Mouse (Mus musculus): Measurements from ENCODE around the gene Grwd1. TPM values are rescaled to one million over a fixed set of nuclear protein-coding genes. Genes with fewer than 3 reads are reported as not detected.
A peak's percentile ranks its signal among the peaks of the same experiment; 100 is the strongest.
"Not testable (repeated sequence)": the region's sequence is repeated elsewhere in the genome, so short reads cannot be mapped to it uniquely, and the experiment has no call there.

Gene Grwd1
- polyA plus RNA-seq (2015; fragmentation: Nextera tagmentation; extraction: Ambion mirVana), result 14.8 and 15.1 TPM in 2 replicates

- no peaks in the 10 kb centered on the region for H3K9me3 ChIP-seq (ENCODE audit: low read length)
- H3K4me1 ChIP-seq (ENCODE audit: insufficient read depth, low read depth, low read length), result no peaks in the 10 kb centered on the region; the same call in 1 of the 2 replicates
- H3K9ac ChIP-seq (replicated peaks; ENCODE audit: low read depth), result peak within 1 kb of the TSS; percentile 32
- H3K27me3 ChIP-seq (replicated peaks; ENCODE audit: insufficient read depth, low read length), result peaks cover 28% of the 10 kb centered on the region
- DNase-seq (ENCODE audit: low spot score), result peak; percentile 95
- no peak for TF ChIP-seq CTCF (IDR thresholded peaks at IDR 0.05)
- TF ChIP-seq EP300 (IDR thresholded peaks at IDR 0.05), result no peak
- WGBS, result under 1% methylated on average over 35 of the region's 35 CpGs
- peaks cover 8% of the 10 kb centered on the region; the same call in 1 of the 2 replicates for H3K36me3 ChIP-seq (ENCODE audit: insufficient read depth, low read length)
- H3K4me2 ChIP-seq (replicated peaks; ENCODE audit: low read depth, low read length), result peak within 1 kb of the TSS; percentile 90
- peak; percentile 89 for ATAC-seq
- H3K27ac ChIP-seq (ENCODE audit: low read length), result no peak within 1 kb of the TSS
- peak within 1 kb of the TSS; percentile 74 for H3K4me3 ChIP-seq (ENCODE audit: low read depth, low read length)
Observed at GRCm38 (mm10) chr7:45830427-45831127, at the start of gene Grwd1. Gene Grwd1, minus strand, starts transcription at chr7:45830944.

GRCm38 (mm10) chr7:45880531-45880930 is 49.8 kb upstream of the Grwd1 start:
- Histone ChIP-seq H3K4me3 (ENCODE audit: low read depth, low read length) (no peak overlapping the region), H3K36me3 (ENCODE audit: insufficient read depth, low read length) (peaks cover 68% of the 10 kb centered on the region), H3K4me1 (ENCODE audit: insufficient read depth, low read depth, low read length) (no peaks in the 10 kb centered on the region), H3K9me3 (ENCODE audit: low read length) (no peaks in the 10 kb centered on the region), H3K27me3 (replicated peaks; ENCODE audit: insufficient read depth, low read length) (no peaks in the 10 kb centered on the region), H3K9ac (replicated peaks; ENCODE audit: low read depth) (no peak overlapping the region), H3K27ac (ENCODE audit: low read length) (no peak overlapping the region), H3K4me2 (replicated peaks; ENCODE audit: low read depth, low read length) (no peak overlapping the region)
- TF ChIP-seq EP300 (IDR thresholded peaks at IDR 0.05) (no peak), CTCF (IDR thresholded peaks at IDR 0.05) (no peak)
- no peak for ATAC-seq
- WGBS, result 94% methylated on average over 4 of the region's 4 CpGs
- DNase-seq (ENCODE audit: low spot score), result no peak

- peaks cover 49% of the 10 kb centered on the region for H3K36me3 ChIP-seq (ENCODE audit: insufficient read depth, low read length)
- not testable (repeated sequence) for ATAC-seq
Observed at GRCm38 (mm10) chr7:45878278-45878677, 47.5 kb upstream of the Grwd1 start, which contains the start of gene Grin2d. Gene Grin2d, minus strand, starts transcription at chr7:45878378.

GRCm38 (mm10) chr7:45876895-45877294 is 46.2 kb upstream of the Grwd1 start:
- Histone ChIP-seq H3K36me3 (ENCODE audit: insufficient read depth, low read length) (peaks cover 41% of the 10 kb centered on the region), H3K9me3 (ENCODE audit: low read length) (no peaks in the 10 kb centered on the region)
- TF ChIP-seq EP300 (IDR thresholded peaks at IDR 0.05), result no peak

More at GRCm38 (mm10) chr7:45878278-45878677, 47.5 kb upstream of the Grwd1 start, which contains the start of gene Grin2d:
- not testable (repeated sequence) for H3K4me2 ChIP-seq (replicated peaks; ENCODE audit: low read depth, low read length); DNase-seq (ENCODE audit: low spot score); H3K4me3 ChIP-seq (ENCODE audit: low read depth, low read length); H3K27me3 ChIP-seq (replicated peaks; ENCODE audit: insufficient read depth, low read length); H3K27ac ChIP-seq (ENCODE audit: low read length); H3K9ac ChIP-seq (replicated peaks; ENCODE audit: low read depth); H3K9me3 ChIP-seq (ENCODE audit: low read length); H3K4me1 ChIP-seq (ENCODE audit: insufficient read depth, low read depth, low read length)
- 68% methylated on average over 1 of the region's 1 CpGs for WGBS

GRCm38 (mm10) chr7:45873061-45873947 is 42.6 kb upstream of the Grwd1 start:
- peak overlapping the region; percentile 97 for H3K9ac ChIP-seq (replicated peaks; ENCODE audit: low read depth)
- H3K27me3 ChIP-seq (replicated peaks; ENCODE audit: insufficient read depth, low read length), result peaks cover 24% of the 10 kb centered on the region; the same call in 1 of the 2 replicates
- H3K4me3 ChIP-seq (ENCODE audit: low read depth, low read length), result peak overlapping the region; percentile 91
- peaks cover 20% of the 10 kb centered on the region for H3K36me3 ChIP-seq (ENCODE audit: insufficient read depth, low read length)
- H3K4me1 ChIP-seq (ENCODE audit: insufficient read depth, low read depth, low read length), result peaks cover 13% of the 10 kb centered on the region
- peak overlapping the region; percentile 82 for H3K4me2 ChIP-seq (replicated peaks; ENCODE audit: low read depth, low read length)
- H3K27ac ChIP-seq (ENCODE audit: low read length), result peak overlapping the region; percentile 95
- WGBS, result 1% methylated on average over 28 of the region's 28 CpGs
- TF ChIP-seq CTCF (IDR thresholded peaks at IDR 0.05), result peak; percentile 59
- no peak for TF ChIP-seq EP300 (IDR thresholded peaks at IDR 0.05)
- ATAC-seq (peak; percentile 72), DNase-seq (ENCODE audit: low spot score) (peak; percentile 76)
- no peaks in the 10 kb centered on the region for H3K9me3 ChIP-seq (ENCODE audit: low read length)

More at GRCm38 (mm10) chr7:45876895-45877294, 46.2 kb upstream of the Grwd1 start:
- WGBS, result 94% methylated on average over 7 of the region's 7 CpGs
- H3K27me3 ChIP-seq (replicated peaks; ENCODE audit: insufficient read depth, low read length), result no peaks in the 10 kb centered on the region
- no peak for ATAC-seq
- peaks cover 8% of the 10 kb centered on the region; the same call in 1 of the 2 replicates for H3K4me1 ChIP-seq (ENCODE audit: insufficient read depth, low read depth, low read length)
- no peak for DNase-seq (ENCODE audit: low spot score)
- H3K9ac ChIP-seq (replicated peaks; ENCODE audit: low read depth), result no peak overlapping the region
- H3K4me3 ChIP-seq (ENCODE audit: low read depth, low read length), result no peak overlapping the region
- H3K4me2 ChIP-seq (replicated peaks; ENCODE audit: low read depth, low read length), result no peak overlapping the region
- H3K27ac ChIP-seq (ENCODE audit: low read length), result no peak overlapping the region

- DNase-seq (ENCODE audit: low spot score) (peak; percentile 96), ATAC-seq (peak; percentile 80)
- peak within 1 kb of the TSS; percentile 82 for H3K4me2 ChIP-seq (replicated peaks; ENCODE audit: low read depth, low read length)
- H3K4me1 ChIP-seq (ENCODE audit: insufficient read depth, low read depth, low read length), result peaks cover 13% of the 10 kb centered on the region
- peaks cover 24% of the 10 kb centered on the region; the same call in 1 of the 2 replicates for H3K27me3 ChIP-seq (replicated peaks; ENCODE audit: insufficient read depth, low read length)
- H3K36me3 ChIP-seq (ENCODE audit: insufficient read depth, low read length), result peaks cover 20% of the 10 kb centered on the region
- TF ChIP-seq EP300 (IDR thresholded peaks at IDR 0.05), result no peak
- TF ChIP-seq CTCF (IDR thresholded peaks at IDR 0.05), result peak; percentile 96
- no peaks in the 10 kb centered on the region for H3K9me3 ChIP-seq (ENCODE audit: low read length)
- WGBS, result under 1% methylated on average over 18 of the region's 18 CpGs
- H3K9ac ChIP-seq (replicated peaks; ENCODE audit: low read depth), result peak within 1 kb of the TSS; percentile 97
- H3K27ac ChIP-seq (ENCODE audit: low read length), result peak within 1 kb of the TSS; percentile 95
- peak within 1 kb of the TSS; percentile 91 for H3K4me3 ChIP-seq (ENCODE audit: low read depth, low read length)
Observed at GRCm38 (mm10) chr7:45872624-45873023, 41.9 kb upstream of the Grwd1 start, which contains the start of gene Kdelr1. Gene Kdelr1, plus strand, starts transcription at chr7:45872772.

All from lung, postnatal 0 days (tissue).